Mouse (Mus musculus): Measurements from ENCODE around the gene Mthfd1l.
A peak's percentile ranks its signal among the peaks of the same experiment; 100 is the strongest.

Gene Mthfd1l

DNA sequence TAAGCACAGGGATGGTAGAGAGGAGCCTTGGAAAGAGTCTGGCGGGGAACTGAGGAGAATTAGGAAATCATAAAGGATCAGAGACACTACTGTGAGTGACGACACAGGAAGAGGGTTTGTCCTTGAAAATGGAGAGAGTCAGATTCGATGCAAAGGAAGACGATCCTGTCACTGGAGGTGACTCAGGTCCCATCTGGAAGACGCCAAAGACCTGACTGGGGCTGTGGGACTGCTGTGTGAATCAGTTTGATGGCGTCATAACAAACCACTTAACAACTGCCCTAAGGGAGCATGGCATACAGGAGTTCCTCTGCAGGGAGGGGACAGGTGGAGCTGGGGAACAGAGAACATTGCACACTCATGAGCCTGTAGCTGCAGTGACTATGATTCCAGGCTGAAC lies 30.6 kb upstream of the Mthfd1l start:
- Histone ChIP-seq H3K4me1 (replicated peaks; ENCODE audit: low read depth, low read length) (peaks cover 61% of the 10 kb centered on the region), H3K4me3 (replicated peaks; ENCODE audit: low read length) (peak overlapping the region; percentile 43; the same call in 1 of the 2 replicates), H3K9me3 (ENCODE audit: low read length) (no peaks in the 10 kb centered on the region), H3K27me3 (ENCODE audit: insufficient read depth, low read length) (no peaks in the 10 kb centered on the region), H3K36me3 (ENCODE audit: insufficient read depth, low read length) (peaks cover 16% of the 10 kb centered on the region)
- no peak for TF ChIP-seq POU5F1 (IDR thresholded peaks at IDR 0.05; ENCODE audit: borderline replicate concordance, low read length)
- TF ChIP-seq CTCF (conservative IDR thresholded peaks at IDR 0.05; ENCODE audit: low read length), result no peak
- TF ChIP-seq NANOG (IDR thresholded peaks at IDR 0.05; ENCODE audit: borderline replicate concordance, low read length), result no peak

DNA sequence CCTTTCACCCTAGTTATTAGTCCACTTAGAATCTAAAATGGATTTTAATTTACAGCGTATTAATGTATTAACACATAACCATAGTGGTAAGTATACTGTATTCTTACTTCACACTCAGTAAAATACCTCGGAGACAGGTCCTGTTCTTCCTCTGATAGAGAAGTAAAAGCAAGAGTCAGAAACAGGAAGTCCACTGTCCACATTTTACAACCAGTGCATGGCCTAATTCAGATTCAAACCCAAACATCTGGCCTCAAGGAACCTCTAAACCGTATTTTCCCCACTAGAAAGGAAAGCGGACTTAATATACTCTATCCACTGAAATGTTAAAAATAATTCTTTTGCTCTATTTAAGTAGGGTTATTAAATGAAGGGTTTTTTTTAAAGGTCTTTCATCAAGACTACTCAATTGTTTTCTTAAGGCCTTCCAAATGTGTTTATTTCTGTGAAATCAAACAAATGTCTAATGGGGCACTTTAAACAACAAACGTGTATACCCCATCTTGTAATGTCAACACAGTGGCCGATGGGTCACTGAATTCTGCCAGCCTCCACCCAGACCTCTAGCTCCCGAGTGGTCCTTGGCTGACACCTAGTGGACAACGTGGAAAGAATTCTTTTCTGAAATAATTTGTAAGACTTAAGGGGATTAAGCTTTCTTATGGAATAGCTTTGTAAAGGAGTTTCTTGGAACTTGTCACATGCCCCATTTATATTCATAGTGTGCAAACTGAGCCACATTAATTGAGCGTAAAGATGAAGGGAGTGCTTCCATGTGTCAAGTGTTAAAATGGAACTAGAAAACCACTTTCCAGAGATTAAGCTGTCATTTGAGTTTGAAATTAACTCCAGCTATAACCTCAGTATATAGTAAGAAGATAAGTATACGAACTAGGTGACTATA lies 29.2 kb upstream of the Mthfd1l start:
- Histone ChIP-seq H3K27me3 (ENCODE audit: insufficient read depth, low read length) (no peaks in the 10 kb centered on the region), H3K4me3 (replicated peaks; ENCODE audit: low read length) (no peak overlapping the region), H3K36me3 (ENCODE audit: insufficient read depth, low read length) (peaks cover 27% of the 10 kb centered on the region), H3K9me3 (ENCODE audit: low read length) (no peaks in the 10 kb centered on the region), H3K4me1 (replicated peaks; ENCODE audit: low read depth, low read length) (peaks cover 66% of the 10 kb centered on the region)
- TF ChIP-seq POU5F1 (IDR thresholded peaks at IDR 0.05; ENCODE audit: borderline replicate concordance, low read length) (no peak), NANOG (IDR thresholded peaks at IDR 0.05; ENCODE audit: borderline replicate concordance, low read length) (no peak), CTCF (conservative IDR thresholded peaks at IDR 0.05; ENCODE audit: low read length) (peak; percentile 75)

GRCm38 (mm10) chr10:3946871-3947270 lies 26.0 kb upstream of the Mthfd1l start:
- Histone ChIP-seq H3K27me3 (ENCODE audit: insufficient read depth, low read length) (no peaks in the 10 kb centered on the region), H3K36me3 (ENCODE audit: insufficient read depth, low read length) (peaks cover 53% of the 10 kb centered on the region), H3K4me3 (replicated peaks; ENCODE audit: low read length) (0 out of 2 replicates have a peak overlapping the region, but pooled peaks have one; percentile 26), H3K9me3 (ENCODE audit: low read length) (no peaks in the 10 kb centered on the region), H3K4me1 (replicated peaks; ENCODE audit: low read depth, low read length) (peaks cover 48% of the 10 kb centered on the region)
- no peak for TF ChIP-seq NANOG (IDR thresholded peaks at IDR 0.05; ENCODE audit: borderline replicate concordance, low read length)
- TF ChIP-seq CTCF (conservative IDR thresholded peaks at IDR 0.05; ENCODE audit: low read length), result no peak
- TF ChIP-seq POU5F1 (IDR thresholded peaks at IDR 0.05; ENCODE audit: borderline replicate concordance, low read length), result no peak

GRCm38 (mm10) chr10:3947346-3947745 lies 25.6 kb upstream of the Mthfd1l start:
- Histone ChIP-seq H3K4me3 (replicated peaks; ENCODE audit: low read length) (0 out of 2 replicates have a peak overlapping the region, but pooled peaks have one; percentile 26), H3K9me3 (ENCODE audit: low read length) (no peaks in the 10 kb centered on the region), H3K36me3 (ENCODE audit: insufficient read depth, low read length) (peaks cover 57% of the 10 kb centered on the region), H3K27me3 (ENCODE audit: insufficient read depth, low read length) (no peaks in the 10 kb centered on the region), H3K4me1 (replicated peaks; ENCODE audit: low read depth, low read length) (peaks cover 44% of the 10 kb centered on the region)
- TF ChIP-seq NANOG (IDR thresholded peaks at IDR 0.05; ENCODE audit: borderline replicate concordance, low read length) (no peak), POU5F1 (IDR thresholded peaks at IDR 0.05; ENCODE audit: borderline replicate concordance, low read length) (no peak), CTCF (conservative IDR thresholded peaks at IDR 0.05; ENCODE audit: low read length) (no peak)

DNA sequence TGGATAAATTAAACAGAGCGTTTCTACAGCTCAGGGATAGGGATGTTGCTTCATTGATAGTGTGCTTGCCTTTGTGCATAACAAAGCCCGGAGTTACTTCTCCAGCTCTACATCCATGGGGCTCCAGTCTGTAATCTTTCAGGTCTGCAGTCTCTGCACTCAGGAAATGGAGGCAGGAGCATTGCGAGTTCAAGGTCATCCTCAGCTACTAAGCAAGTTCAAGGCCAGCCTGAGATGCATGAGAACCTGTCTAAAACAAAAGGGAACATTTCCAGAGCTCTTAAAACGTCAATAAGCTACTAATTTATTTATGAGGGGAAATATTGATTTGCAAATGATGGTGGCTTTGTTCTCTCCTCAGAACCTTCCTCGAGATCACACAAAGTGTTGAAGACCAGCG lies 23.6 kb upstream of the Mthfd1l start:
- no peaks in the 10 kb centered on the region for H3K9me3 ChIP-seq (ENCODE audit: low read length)
- TF ChIP-seq CTCF (conservative IDR thresholded peaks at IDR 0.05; ENCODE audit: low read length) (no peak), POU5F1 (IDR thresholded peaks at IDR 0.05; ENCODE audit: borderline replicate concordance, low read length) (peak; percentile 8; the same call in 1 of the 2 replicates), NANOG (IDR thresholded peaks at IDR 0.05; ENCODE audit: borderline replicate concordance, low read length) (peak; percentile 68)
- H3K27me3 ChIP-seq (ENCODE audit: insufficient read depth, low read length), result no peaks in the 10 kb centered on the region
- H3K36me3 ChIP-seq (ENCODE audit: insufficient read depth, low read length), result peaks cover 65% of the 10 kb centered on the region
- peaks cover 29% of the 10 kb centered on the region for H3K4me1 ChIP-seq (replicated peaks; ENCODE audit: low read depth, low read length)
- H3K4me3 ChIP-seq (replicated peaks; ENCODE audit: low read length), result no peak overlapping the region

- Histone ChIP-seq H3K4me3 (replicated peaks; ENCODE audit: low read length) (no peak overlapping the region), H3K4me1 (replicated peaks; ENCODE audit: low read depth, low read length) (peaks cover 12% of the 10 kb centered on the region), H3K36me3 (ENCODE audit: insufficient read depth, low read length) (peaks cover 53% of the 10 kb centered on the region), H3K27me3 (ENCODE audit: insufficient read depth, low read length) (no peaks in the 10 kb centered on the region), H3K9me3 (ENCODE audit: low read length) (no peaks in the 10 kb centered on the region)
- no peak for TF ChIP-seq POU5F1 (IDR thresholded peaks at IDR 0.05; ENCODE audit: borderline replicate concordance, low read length)
- no peak for TF ChIP-seq CTCF (conservative IDR thresholded peaks at IDR 0.05; ENCODE audit: low read length)
- TF ChIP-seq NANOG (IDR thresholded peaks at IDR 0.05; ENCODE audit: borderline replicate concordance, low read length), result no peak
These were observed 16.4 kb upstream of the Mthfd1l start for GRCm38 (mm10) chr10:3956471-3956870.

DNA sequence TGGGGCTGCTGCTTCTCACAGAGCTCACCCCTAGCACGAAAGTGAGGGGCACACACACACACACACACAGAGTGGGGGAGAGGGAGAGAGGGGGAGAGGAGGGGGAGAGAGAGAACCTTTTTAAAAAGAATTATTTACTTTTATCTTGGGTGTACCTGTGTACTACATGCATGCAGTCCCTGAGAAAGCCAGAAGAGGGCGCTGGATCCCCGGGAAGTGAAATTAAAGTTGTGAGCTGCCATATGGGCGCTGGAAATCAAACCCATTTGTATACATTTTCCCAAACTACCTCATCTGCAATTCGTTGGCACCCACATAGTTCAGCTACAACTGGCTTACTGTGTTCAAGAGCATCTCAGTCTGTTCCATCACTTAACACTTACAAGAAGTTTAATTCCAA lies 14.3 kb upstream of the Mthfd1l start:
- peaks cover 46% of the 10 kb centered on the region for H3K36me3 ChIP-seq (ENCODE audit: insufficient read depth, low read length)
- TF ChIP-seq CTCF (conservative IDR thresholded peaks at IDR 0.05; ENCODE audit: low read length) (peak; percentile 85), POU5F1 (IDR thresholded peaks at IDR 0.05; ENCODE audit: borderline replicate concordance, low read length) (no peak), NANOG (IDR thresholded peaks at IDR 0.05; ENCODE audit: borderline replicate concordance, low read length) (no peak)

DNA sequence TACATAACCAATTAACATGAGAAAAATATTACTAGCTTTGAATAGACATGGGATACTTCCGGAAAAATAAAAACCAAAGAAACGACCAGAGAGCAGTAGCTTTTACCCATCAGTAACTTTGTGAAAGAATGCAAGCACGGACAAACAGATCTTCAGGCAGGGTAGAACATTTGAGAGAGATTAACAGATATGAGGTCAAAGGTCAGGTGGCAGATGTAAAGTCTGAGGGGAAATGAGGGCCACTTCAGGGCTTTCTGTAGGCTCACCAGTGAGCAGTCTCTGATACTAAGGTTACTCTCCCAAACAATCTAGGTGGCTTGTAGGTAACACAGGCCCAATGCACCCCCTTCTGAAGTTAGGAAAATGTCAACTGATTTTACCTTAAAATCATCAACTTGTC lies 3.9 kb upstream of the Mthfd1l start:
- Histone ChIP-seq H3K27me3 (ENCODE audit: insufficient read depth, low read length) (no peaks in the 10 kb centered on the region), H3K4me3 (replicated peaks; ENCODE audit: low read length) (no peak overlapping the region), H3K36me3 (ENCODE audit: insufficient read depth, low read length) (peaks cover 15% of the 10 kb centered on the region; the same call in 1 of the 2 replicates), H3K4me1 (replicated peaks; ENCODE audit: low read depth, low read length) (peaks cover 18% of the 10 kb centered on the region), H3K9me3 (ENCODE audit: low read length) (no peaks in the 10 kb centered on the region)
- TF ChIP-seq CTCF (conservative IDR thresholded peaks at IDR 0.05; ENCODE audit: low read length) (no peak), POU5F1 (IDR thresholded peaks at IDR 0.05; ENCODE audit: borderline replicate concordance, low read length) (no peak), NANOG (IDR thresholded peaks at IDR 0.05; ENCODE audit: borderline replicate concordance, low read length) (no peak)

More for the DNA sequence above, 14.3 kb upstream of the Mthfd1l start:
- no peak overlapping the region for H3K4me3 ChIP-seq (replicated peaks; ENCODE audit: low read length)
- no peaks in the 10 kb centered on the region for H3K9me3 ChIP-seq (ENCODE audit: low read length)
- H3K27me3 ChIP-seq (ENCODE audit: insufficient read depth, low read length), result no peaks in the 10 kb centered on the region
- H3K4me1 ChIP-seq (replicated peaks; ENCODE audit: low read depth, low read length), result peaks cover 16% of the 10 kb centered on the region
